Mouse (Mus musculus): ENCODE results near the gene Relch. TPM values are rescaled to one million over a fixed set of nuclear protein-coding genes. Genes with fewer than 3 reads are reported as not detected.

Relch gene
- total RNA-seq, 2 experiments from 2014 or later = 8.0 to 11.0 TPM

- DNase-seq = no peak
Observed at GRCm38 (mm10) chr1:105795705-105796104, 132.0 kb downstream of the Relch start.

- no peak for DNase-seq
Observed at GRCm38 (mm10) chr1:105800570-105800969, 136.9 kb downstream of the Relch start.

- DNase-seq = no peak
Observed at GRCm38 (mm10) chr1:105801252-105801651, 137.6 kb downstream of the Relch start.

- no peak for DNase-seq
Observed at GRCm38 (mm10) chr1:105802941-105803340, 139.3 kb downstream of the Relch start.

- DNase-seq = no peak
Observed at GRCm38 (mm10) chr1:105804285-105804684, 140.6 kb downstream of the Relch start.

Other genes with a start within 250 kb of the Relch start
- 1 to 10 TPM; 6.3 to 6.4 TPM for gene Pign, start 184 bp upstream of the Relch start, total RNA-seq (2021)
- gene Tnfrsf11a, start 116.9 kb downstream of the Relch start, total RNA-seq (2021) = under 1 TPM; 0.41 to 0.67 TPM